Mouse (Mus musculus) heart, embryonic 12.5 days (tissue): ENCODE results near the gene Rad17. TPM values are rescaled to one million over a fixed set of nuclear protein-coding genes. Genes with fewer than 3 reads are reported as not detected.

Source experiments
- ATAC-seq: fragments of 200-750 bp; cut with Nextera tagmentation; 2 replicates; pipeline ENCODE4 v1.8.0; 2017; ENCODE audit warnings: moderate TSS enrichment, moderate library complexity; ENCODE audit not compliant: insufficient number of reproducible peaks, low FRiP score
- H3K27ac ChIP-seq: fragments of 300-500 bp; sonication (generic); 2 replicates; pipeline ENCODE4 v1.5.1; 2016; ENCODE audit warnings: mild to moderate bottlenecking, moderate library complexity; ENCODE audit not compliant: poor library complexity, severe bottlenecking
- H3K27me3 ChIP-seq: fragments of 300-500 bp; sonication (generic); replicated peaks from 2 replicates; pipeline ENCODE4 v1.6.1; 2016; ENCODE audit warnings: mild to moderate bottlenecking, moderate library complexity
- H3K36me3 ChIP-seq: fragments of 300-500 bp; sonication (generic); 2 replicates; pipeline ENCODE4 v1.6.1; 2016; ENCODE audit warnings: mild to moderate bottlenecking, moderate library complexity
- H3K4me1 ChIP-seq: fragments of 300-500 bp; sonication (generic); replicated peaks from 2 replicates; pipeline ENCODE4 v1.6.1; 2016; ENCODE audit warnings: mild to moderate bottlenecking
- H3K4me2 ChIP-seq: fragments of 300-500 bp; sonication (generic); 2 replicates; pipeline ENCODE4 v1.6.1; 2016; ENCODE audit warnings: mild to moderate bottlenecking, moderate library complexity
- H3K4me3 ChIP-seq: fragments of 300-500 bp; sonication (generic); 2 replicates; pipeline ENCODE4 v1.5.1; 2016; ENCODE audit warnings: mild to moderate bottlenecking
- H3K9ac ChIP-seq: fragments of 300-500 bp; sonication (generic); 2 replicates; pipeline ENCODE4 v1.6.1; 2016; ENCODE audit warnings: mild to moderate bottlenecking, moderate library complexity
- H3K9me3 ChIP-seq: fragments of 300-500 bp; sonication (generic); replicated peaks from 2 replicates; pipeline ENCODE4 v1.6.1; 2016; ENCODE audit warnings: mild to moderate bottlenecking, moderate library complexity
- WGBS: fragments of 180-500 bp; shearing (Covaris S2); methylation state at CpG from one replicate; pipeline ENCODE4 v1.1.7; 2016; 5-methylcytosine and 5-hydroxymethylcytosine counted together
- polyA plus RNA-seq: library from polyadenylated mRNA; unstranded; fragments of >200 nt; fragmentation: Nextera tagmentation; extraction: Ambion mirVana; gene quantifications from 2 replicates; pipeline ENCODE4 v1.2.1, GENCODE M21; 2016

The Rad17 gene
- polyA plus RNA-seq, 1 experiment from 2014 or later = 27.3 TPM

- Histone ChIP-seq H3K36me3 (0 out of 2 replicates have a peak, but pooled peaks cover 3% of the 10 kb centered on the region), H3K27ac (no peak overlapping the region), H3K4me3 (no peak overlapping the region), H3K4me2 (no peak overlapping the region), H3K9me3 (no peaks in the 10 kb centered on the region), H3K9ac (no peak overlapping the region), H3K4me1 (no peaks in the 10 kb centered on the region), H3K27me3 (no peaks in the 10 kb centered on the region)
- 60% methylated on average over 5 of the region's 5 CpGs for WGBS
- ATAC-seq = no peak
Measured at GRCm38 (mm10) chr13:100594838-100595551, 55.9 kb downstream of the Rad17 start.

- Histone ChIP-seq H3K36me3 (0 out of 2 replicates have a peak, but pooled peaks cover 3% of the 10 kb centered on the region), H3K9me3 (no peaks in the 10 kb centered on the region), H3K9ac (no peak overlapping the region), H3K27ac (no peak overlapping the region), H3K27me3 (no peaks in the 10 kb centered on the region), H3K4me2 (no peak overlapping the region), H3K4me3 (peak overlapping the region; percentile 7; the same call in 1 of the 2 replicates), H3K4me1 (no peaks in the 10 kb centered on the region)
- ATAC-seq = peak; percentile 57; the same call in 1 of the 2 replicates
- WGBS = 59% methylated on average over 12 of the region's 17 CpGs
Measured at GRCm38 (mm10) chr13:100594041-100594792, 56.6 kb downstream of the Rad17 start.

GRCm38 (mm10) chr13:100588646-100589045 lies 62.2 kb downstream of the Rad17 start:
- ATAC-seq = no peak
- peak overlapping the region; percentile 6; the same call in 1 of the 2 replicates for H3K4me3 ChIP-seq

DNA sequence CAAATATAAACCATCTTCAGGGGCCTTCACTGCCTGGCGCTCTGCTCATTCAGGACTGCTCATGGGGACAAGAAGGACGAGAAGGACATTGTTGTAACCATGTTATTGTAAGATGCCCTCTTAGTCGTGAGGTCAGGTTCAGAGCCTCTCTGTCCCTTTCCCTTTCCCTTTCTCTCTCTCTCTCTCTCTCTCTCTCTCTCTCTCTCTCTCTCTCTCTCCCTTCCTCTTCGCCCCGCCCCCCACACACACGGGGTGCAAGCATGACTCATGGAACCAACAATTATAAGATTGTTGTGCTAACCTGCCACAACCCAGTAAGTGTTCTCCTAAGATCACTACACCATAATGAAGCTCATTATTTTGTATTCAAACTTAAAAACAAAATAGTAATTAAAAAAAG lies 68.7 kb downstream of the Rad17 start:
- no peak overlapping the region for H3K4me3 ChIP-seq
- H3K9me3 ChIP-seq = no peaks in the 10 kb centered on the region
- H3K4me1 ChIP-seq = peaks cover 11% of the 10 kb centered on the region
- ATAC-seq = peak; percentile 45; the same call in 1 of the 2 replicates
- H3K9ac ChIP-seq = no peak overlapping the region
- no peak overlapping the region for H3K4me2 ChIP-seq
- WGBS = 35% methylated on average over 6 of the region's 6 CpGs
- H3K36me3 ChIP-seq = no peaks in the 10 kb centered on the region
- H3K27ac ChIP-seq = peak overlapping the region; percentile 2; the same call in 1 of the 2 replicates
- H3K27me3 ChIP-seq = no peaks in the 10 kb centered on the region

More at GRCm38 (mm10) chr13:100588646-100589045, 62.2 kb downstream of the Rad17 start:
- 0 out of 2 replicates have a peak overlapping the region, but pooled peaks have one; percentile 35 for H3K9ac ChIP-seq
- H3K27ac ChIP-seq = no peak overlapping the region
- H3K36me3 ChIP-seq = no peaks in the 10 kb centered on the region
- whole genome bisulfite sequencing = 83% methylated on average over 12 of the region's 12 CpGs
- no peaks in the 10 kb centered on the region for H3K9me3 ChIP-seq
- no peaks in the 10 kb centered on the region for H3K27me3 ChIP-seq
- 0 out of 2 replicates have a peak overlapping the region, but pooled peaks have one; percentile 19 for H3K4me2 ChIP-seq
- no peaks in the 10 kb centered on the region for H3K4me1 ChIP-seq

GRCm38 (mm10) chr13:100581701-100582100 lies 69.2 kb downstream of the Rad17 start:
- no peak overlapping the region for H3K9ac ChIP-seq
- peak; percentile 33; the same call in 1 of the 2 replicates for ATAC-seq

DNA sequence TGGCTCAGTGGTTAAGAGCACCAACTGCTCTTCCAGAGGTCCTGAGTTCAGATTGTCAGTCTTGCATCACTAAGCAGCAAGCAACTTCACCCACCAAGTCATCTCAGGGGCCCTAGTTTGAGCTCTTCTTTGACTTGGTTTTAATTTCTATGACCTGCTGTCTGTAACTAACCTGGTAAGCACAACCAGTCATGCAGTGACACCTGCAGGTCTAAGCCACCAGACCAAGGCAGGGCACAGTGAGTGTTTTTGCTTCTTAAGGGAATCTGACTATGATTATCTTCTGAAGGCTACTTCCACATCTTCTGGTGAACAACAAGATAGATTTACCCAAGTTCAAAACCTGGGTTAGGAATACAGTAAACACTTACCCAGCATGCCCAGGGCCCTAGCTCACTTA lies 70.9 kb downstream of the Rad17 start:
- no peak overlapping the region for H3K27ac ChIP-seq
- H3K4me1 ChIP-seq = peaks cover 11% of the 10 kb centered on the region
- no peak overlapping the region for H3K9ac ChIP-seq
- no peaks in the 10 kb centered on the region for H3K9me3 ChIP-seq
- ATAC-seq = no peak
- no peaks in the 10 kb centered on the region for H3K27me3 ChIP-seq
- no peaks in the 10 kb centered on the region for H3K36me3 ChIP-seq
- H3K4me3 ChIP-seq = no peak overlapping the region
- H3K4me2 ChIP-seq = no peak overlapping the region

More at GRCm38 (mm10) chr13:100581701-100582100, 69.2 kb downstream of the Rad17 start:
- WGBS = 20% methylated on average over 3 of the region's 3 CpGs
- Histone ChIP-seq H3K27ac (peak overlapping the region; percentile 2; the same call in 1 of the 2 replicates), H3K4me3 (no peak overlapping the region), H3K36me3 (no peaks in the 10 kb centered on the region), H3K27me3 (no peaks in the 10 kb centered on the region), H3K4me2 (no peak overlapping the region), H3K4me1 (peaks cover 11% of the 10 kb centered on the region), H3K9me3 (no peaks in the 10 kb centered on the region)

- 55% methylated on average over 3 of the region's 3 CpGs for WGBS
- peaks cover 11% of the 10 kb centered on the region for H3K4me1 ChIP-seq
- H3K4me2 ChIP-seq = no peak overlapping the region
- H3K36me3 ChIP-seq = no peaks in the 10 kb centered on the region
- no peaks in the 10 kb centered on the region for H3K9me3 ChIP-seq
- no peaks in the 10 kb centered on the region for H3K27me3 ChIP-seq
- no peak overlapping the region for H3K27ac ChIP-seq
- H3K4me3 ChIP-seq = no peak overlapping the region
- no peak for ATAC-seq
- no peak overlapping the region for H3K9ac ChIP-seq
Measured at GRCm38 (mm10) chr13:100579220-100579619, 71.6 kb downstream of the Rad17 start.

GRCm38 (mm10) chr13:100575950-100576349 lies 74.9 kb downstream of the Rad17 start:
- no peaks in the 10 kb centered on the region for H3K36me3 ChIP-seq
- H3K9me3 ChIP-seq = no peaks in the 10 kb centered on the region; the same call in 1 of the 2 replicates
- H3K9ac ChIP-seq = no peak overlapping the region
- no peak overlapping the region; the same call in 1 of the 2 replicates for H3K27ac ChIP-seq
- ATAC-seq = peak; percentile 22; the same call in 1 of the 2 replicates
- no peak overlapping the region for H3K4me2 ChIP-seq
- WGBS = 27% methylated on average over 2 of the region's 2 CpGs
- H3K4me1 ChIP-seq = no peaks in the 10 kb centered on the region
- H3K27me3 ChIP-seq = no peaks in the 10 kb centered on the region
- H3K4me3 ChIP-seq = no peak overlapping the region

GRCm38 (mm10) chr13:100570713-100571112 lies 80.1 kb downstream of the Rad17 start:
- no peak overlapping the region for H3K9ac ChIP-seq
- no peaks in the 10 kb centered on the region for H3K27me3 ChIP-seq
- no peak overlapping the region for H3K4me3 ChIP-seq
- WGBS = 46% methylated on average over 2 of the region's 2 CpGs
- no peaks in the 10 kb centered on the region for H3K36me3 ChIP-seq
- no peak overlapping the region for H3K4me2 ChIP-seq
- ATAC-seq = no peak
- H3K4me1 ChIP-seq = no peaks in the 10 kb centered on the region
- no peaks in the 10 kb centered on the region; the same call in 1 of the 2 replicates for H3K9me3 ChIP-seq
- no peak overlapping the region for H3K27ac ChIP-seq

- Histone ChIP-seq H3K4me2 (no peak overlapping the region), H3K36me3 (no peaks in the 10 kb centered on the region), H3K9ac (no peak overlapping the region), H3K4me3 (no peak overlapping the region), H3K4me1 (no peaks in the 10 kb centered on the region), H3K27me3 (no peaks in the 10 kb centered on the region), H3K9me3 (no peaks in the 10 kb centered on the region), H3K27ac (no peak overlapping the region)
- no peak for ATAC-seq
- 94% methylated on average over 1 of the region's 1 CpGs for WGBS
Measured at GRCm38 (mm10) chr13:100568359-100568758, 82.5 kb downstream of the Rad17 start.
